8 mouse cellular contexts compared by ENCODE assay signal in genomic region chr9:55937664-55938617, GRCm38 (mm10). TPM values are rescaled to one million over a fixed set of nuclear protein-coding genes. Genes with fewer than 3 reads are reported as not detected.
DNase-seq lines count a peak whose midpoint lies in the region; ATAC-seq and TF ChIP-seq lines count a peak whose summit lies in the region.

TSS of gene Scaper (minus strand) at chr9:55938119.

- no peaks in the 10 kb centered on the region for H3K36me3 ChIP-seq in embryonic facial prominence, embryonic 14.5 days (ENCODE audit: control insufficient read depth, insufficient read depth, low read length)
- no peaks in the 10 kb centered on the region for H3K36me3 ChIP-seq in limb, embryonic 14.5 days (ENCODE audit: control insufficient read depth, insufficient read depth, low read length)
- no peaks in the 10 kb centered on the region for H3K36me3 ChIP-seq in midbrain, postnatal 0 days (ENCODE audit: insufficient read depth, low read length)

- peak; percentile 20; the same call in 1 of the 2 replicates for TF ChIP-seq POLR2A in limb, embryonic 14.5 days (IDR thresholded peaks at IDR 0.05; ENCODE audit: borderline replicate concordance, extremely low read depth, insufficient read depth, insufficient read length)

- H3K27ac ChIP-seq in embryonic facial prominence, embryonic 14.5 days (replicated peaks; ENCODE audit: low read depth, low read length) = peak within 1 kb of the TSS; percentile 84
- H3K27ac ChIP-seq in limb, embryonic 14.5 days (replicated peaks; ENCODE audit: low read depth, low read length) = peak within 1 kb of the TSS; percentile 79
- H3K27ac ChIP-seq in midbrain, postnatal 0 days (ENCODE audit: low read depth, low read length) = peak within 1 kb of the TSS; percentile 95

- ATAC-seq in embryonic facial prominence, embryonic 14.5 days (ENCODE audit: low read depth) = peak; percentile 97
- ATAC-seq in limb, embryonic 14.5 days (ENCODE audit: low FRiP score, low read depth) = peak; percentile 98
- peak; percentile 97 for ATAC-seq in midbrain, postnatal 0 days (ENCODE audit: low FRiP score)

- H3K9me3 ChIP-seq in embryonic facial prominence, embryonic 14.5 days (ENCODE audit: control insufficient read depth, low read length) = no peaks in the 10 kb centered on the region
- H3K9me3 ChIP-seq in limb, embryonic 14.5 days (ENCODE audit: control insufficient read depth, low read length) = no peaks in the 10 kb centered on the region
- H3K9me3 ChIP-seq in midbrain, postnatal 0 days (ENCODE audit: low read length) = no peaks in the 10 kb centered on the region

- peak; percentile 89 for DNase-seq in 3T3-L1 (ENCODE audit: low read depth, low spot score)
- peak; percentile 65 to 75 for DNase-seq in adrenal gland, postnatal 4 days (ENCODE audit: low spot score in 2 of 2)
- peak; percentile 96 for DNase-seq in embryonic facial prominence, embryonic 14.5 days (ENCODE audit: low spot score)
- peak; percentile 81 for DNase-seq in heart, adult 8-10 months (ENCODE audit: low spot score)
- DNase-seq in kidney, adult 9 months = peak; percentile 93
- DNase-seq in limb, embryonic 14.5 days (ENCODE audit: low spot score) = peak; percentile 92
- DNase-seq in midbrain, postnatal 0 days (ENCODE audit: low spot score) = peak; percentile 93
- DNase-seq in spleen, postnatal 14 days (ENCODE audit: low spot score in 2 of 2) = peak; percentile 84 to 87

- TF ChIP-seq CTCF in midbrain, postnatal 0 days (IDR thresholded peaks at IDR 0.05) = peak; percentile 52

- H3K27me3 ChIP-seq in embryonic facial prominence, embryonic 14.5 days (replicated peaks; ENCODE audit: control insufficient read depth, insufficient read depth, low read length) = no peaks in the 10 kb centered on the region
- H3K27me3 ChIP-seq in limb, embryonic 14.5 days (ENCODE audit: control insufficient read depth, insufficient read depth, low read length) = no peaks in the 10 kb centered on the region
- no peaks in the 10 kb centered on the region for H3K27me3 ChIP-seq in midbrain, postnatal 0 days (ENCODE audit: insufficient read depth, low read length)

- 2% methylated on average over 32 of the region's 60 CpGs for WGBS in embryonic facial prominence, embryonic 14.5 days
- WGBS in limb, embryonic 14.5 days = under 1% methylated on average over 44 of the region's 60 CpGs
- WGBS in midbrain, postnatal 0 days = under 1% methylated on average over 58 of the region's 60 CpGs

- H3K4me2 ChIP-seq in embryonic facial prominence, embryonic 14.5 days (ENCODE audit: low read depth, low read length) = peak within 1 kb of the TSS; percentile 77
- H3K4me2 ChIP-seq in limb, embryonic 14.5 days (replicated peaks; ENCODE audit: low read depth, low read length, severe bottlenecking) = peak within 1 kb of the TSS; percentile 50
- peak within 1 kb of the TSS; percentile 71 for H3K4me2 ChIP-seq in midbrain, postnatal 0 days (ENCODE audit: low read depth, low read length, poor library complexity, severe bottlenecking)

- peak within 1 kb of the TSS; percentile 84 for H3K9ac ChIP-seq in embryonic facial prominence, embryonic 14.5 days (ENCODE audit: low read depth, low read length)
- H3K9ac ChIP-seq in limb, embryonic 14.5 days (ENCODE audit: low read depth, low read length, severe bottlenecking) = peak within 1 kb of the TSS; percentile 82
- H3K9ac ChIP-seq in midbrain, postnatal 0 days (replicated peaks; ENCODE audit: low read length, poor library complexity, severe bottlenecking) = peak within 1 kb of the TSS; percentile 93

- peaks cover 15% of the 10 kb centered on the region for H3K4me1 ChIP-seq in embryonic facial prominence, embryonic 14.5 days (ENCODE audit: control insufficient read depth, insufficient read depth, low read length)
- H3K4me1 ChIP-seq in limb, embryonic 14.5 days (ENCODE audit: control insufficient read depth, insufficient read depth, low read length) = peaks cover 14% of the 10 kb centered on the region
- no peaks in the 10 kb centered on the region for H3K4me1 ChIP-seq in midbrain, postnatal 0 days (ENCODE audit: insufficient read depth, low read length)

- peak within 1 kb of the TSS; percentile 81 for H3K4me3 ChIP-seq in embryonic facial prominence, embryonic 14.5 days (ENCODE audit: low read depth, low read length)
- peak within 1 kb of the TSS; percentile 71 for H3K4me3 ChIP-seq in limb, embryonic 14.5 days (replicated peaks; ENCODE audit: low read length)
- peak within 1 kb of the TSS; percentile 87 for H3K4me3 ChIP-seq in midbrain, postnatal 0 days (ENCODE audit: low read depth, low read length)

RNA-seq across cellular contexts. Expression of gene Scaper, which starts in this region (rescaled TPM):
- 10 to 100 TPM; 17.3 to 18.6 TPM for total RNA-seq in adrenal gland, postnatal 4 days (2021)
- polyA plus RNA-seq in embryonic facial prominence, embryonic 14.5 days (2014; fragmentation: Nextera tagmentation; extraction: Ambion mirVana) = 12.2 and 14.4 TPM in 2 replicates
- 10 to 100 TPM; 17.3 to 20.1 (median 18.1) TPM for total RNA-seq in heart, adult 8-10 months (2022)
- 8.2 and 9.5 TPM in 2 replicates for polyA plus RNA-seq in limb, embryonic 14.5 days (2012; rRNA removed)
- 15.1 and 16.4 TPM in 2 replicates for polyA plus RNA-seq in limb, embryonic 14.5 days (2014; fragmentation: Nextera tagmentation; extraction: Ambion mirVana)
- 40.5 and 45.4 TPM in 2 replicates for total RNA-seq in midbrain, postnatal 0 days (2014; rRNA removed)
- polyA plus RNA-seq in midbrain, postnatal 0 days (2015; fragmentation: Nextera tagmentation; extraction: Ambion mirVana) = 33.6 and 36.8 TPM in 2 replicates

Comparison
In these comparisons a context has a peak if more than half of its experiments do, and no peak if none do; other contexts are left out.
1. Peak in every context shown above with its lines: DNase-seq, ATAC-seq, H3K4me3 ChIP-seq and H3K27ac ChIP-seq.